Mouse (Mus musculus) stomach, postnatal 0 days (tissue): ENCODE measurements around the gene Ggt5.

Source experiments
- CTCF ChIP-seq: IDR thresholded peaks from 2 replicates; pipeline ENCODE4 v1.5.1; 2016; ENCODE audit warnings: antibody characterized with exemption, low read depth, mild to moderate bottlenecking, moderate library complexity
- EP300 ChIP-seq: optimal IDR thresholded peaks from 2 replicates; pipeline ENCODE3; 2016; ENCODE audit warnings: antibody characterized with exemption

DNA sequence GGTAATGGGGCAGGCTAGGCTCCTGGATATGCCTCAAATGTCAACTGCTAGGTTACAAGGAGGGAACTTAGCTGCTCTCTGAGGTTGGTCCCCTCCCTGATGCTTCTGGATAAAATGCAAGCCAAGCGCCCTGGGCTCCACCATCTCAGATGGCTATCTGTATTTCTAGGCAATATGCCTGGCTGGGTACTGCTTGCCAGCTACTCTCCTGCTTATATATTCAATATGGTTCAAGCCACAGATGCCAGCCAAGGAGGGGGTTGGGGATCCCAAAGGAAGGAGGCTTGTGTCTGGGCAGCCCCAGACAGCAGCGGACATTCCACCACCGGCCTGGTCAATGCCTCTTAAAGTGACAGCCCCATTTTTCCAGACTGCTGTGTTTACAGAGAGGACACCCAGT, 30.6 kb upstream of the Ggt5 start:
- TF ChIP-seq CTCF: no peak
- TF ChIP-seq EP300: no peak
